Mouse (Mus musculus) kidney, postnatal 10 days (tissue): ENCODE measurements around the gene Smpd1.
A peak's percentile ranks its signal among the peaks of the same experiment; 100 is the strongest.

ENCODE experiments used
- DNase-seq: peaks from one replicate; pipeline ENCODE4 v3.0.0; 2021; ENCODE audit warnings: mixed read lengths

The Smpd1 gene

DNA sequence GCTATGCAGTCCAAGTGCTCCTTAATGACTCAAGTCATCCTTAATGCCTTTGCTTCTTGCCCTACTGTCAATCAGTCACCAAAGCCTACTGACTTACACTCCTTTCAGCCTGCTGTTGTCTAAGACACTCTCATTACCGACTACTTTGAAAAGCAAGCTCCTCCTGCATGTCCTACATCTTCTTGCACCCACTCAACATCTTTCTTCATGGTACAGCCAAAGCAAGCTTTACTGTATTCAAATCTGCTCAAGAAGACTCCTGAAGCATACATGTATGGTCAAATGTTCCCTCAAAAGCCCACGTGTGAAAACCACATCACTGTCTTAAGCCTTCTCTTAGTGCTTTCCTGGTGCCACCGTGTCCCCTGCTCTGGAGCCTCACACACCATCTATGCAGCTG, 9.2 kb downstream of the Smpd1 start:
- DNase-seq, result no peak

GRCm38 (mm10) chr7:105565071-105565836, 11.1 kb downstream of the Smpd1 start:
- no peak for DNase-seq

DNA sequence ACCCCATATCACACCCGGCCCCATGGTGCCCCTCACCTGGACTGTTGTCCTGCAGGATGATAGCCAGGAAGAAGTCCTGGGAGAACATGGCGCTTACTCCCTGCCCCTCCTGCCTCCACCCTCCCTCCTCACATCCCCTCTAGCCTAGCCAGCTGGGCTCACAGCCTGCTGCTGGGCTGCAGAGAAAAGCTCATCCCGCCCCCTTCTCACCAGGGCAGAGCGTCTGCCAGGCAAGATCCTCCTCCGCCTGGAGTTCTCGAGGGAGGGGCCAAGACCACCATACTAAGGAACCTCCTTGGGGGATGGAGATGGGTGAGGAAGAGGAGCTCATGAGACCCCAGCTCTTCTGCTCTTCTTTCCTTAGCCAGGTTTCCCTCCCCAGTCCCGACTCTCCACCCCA, 14.4 kb downstream of the Smpd1 start:
- no peak for DNase-seq

GRCm38 (mm10) chr7:105568988-105569471, 14.9 kb downstream of the Smpd1 start:
- peak; percentile 40 for DNase-seq

- peak; percentile 25 for DNase-seq
These were observed 15.6 kb downstream of the Smpd1 start for GRCm38 (mm10) chr7:105569512-105570496.

- no peak for DNase-seq
These were observed 16.6 kb downstream of the Smpd1 start for GRCm38 (mm10) chr7:105570756-105571155.

DNA sequence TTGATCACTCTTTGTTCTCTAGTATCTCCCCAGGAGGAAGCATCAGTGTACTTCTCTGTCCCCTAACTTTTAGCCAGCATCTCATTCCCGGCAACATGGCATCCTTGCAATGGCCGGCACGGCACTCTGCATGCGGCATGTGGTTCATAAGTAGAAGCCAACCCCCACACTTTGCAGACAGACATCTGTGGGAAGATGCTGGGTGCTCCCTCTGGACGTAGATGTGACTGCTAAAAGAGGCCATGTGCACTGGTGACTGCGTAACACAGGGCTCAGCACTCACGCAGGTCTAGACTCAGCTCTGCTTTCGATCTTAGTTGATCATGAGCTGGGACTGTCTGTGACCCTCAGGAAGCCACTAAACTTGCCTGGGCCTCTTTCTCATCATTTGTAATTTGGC, 18.8 kb downstream of the Smpd1 start:
- DNase-seq, result no peak

DNA sequence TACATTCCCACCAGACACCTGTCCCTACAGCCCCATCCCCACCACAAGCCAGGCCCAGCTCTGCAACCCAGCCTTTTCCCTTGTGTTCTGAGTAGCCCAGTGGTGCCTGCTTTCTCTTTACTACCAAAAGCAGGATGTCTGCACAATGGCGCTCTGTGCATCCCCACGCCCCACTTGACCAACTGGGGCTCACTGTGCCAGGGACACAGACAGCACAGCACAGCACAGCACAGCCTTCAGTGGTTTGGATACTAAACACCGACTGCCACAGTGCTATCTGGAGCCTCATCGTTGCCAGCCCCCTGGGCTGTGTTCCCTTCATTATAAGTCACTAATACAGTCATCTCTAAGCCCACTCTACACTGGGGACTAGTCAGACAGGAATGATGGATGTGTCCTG, 20.4 kb downstream of the Smpd1 start:
- DNase-seq, result no peak

DNA sequence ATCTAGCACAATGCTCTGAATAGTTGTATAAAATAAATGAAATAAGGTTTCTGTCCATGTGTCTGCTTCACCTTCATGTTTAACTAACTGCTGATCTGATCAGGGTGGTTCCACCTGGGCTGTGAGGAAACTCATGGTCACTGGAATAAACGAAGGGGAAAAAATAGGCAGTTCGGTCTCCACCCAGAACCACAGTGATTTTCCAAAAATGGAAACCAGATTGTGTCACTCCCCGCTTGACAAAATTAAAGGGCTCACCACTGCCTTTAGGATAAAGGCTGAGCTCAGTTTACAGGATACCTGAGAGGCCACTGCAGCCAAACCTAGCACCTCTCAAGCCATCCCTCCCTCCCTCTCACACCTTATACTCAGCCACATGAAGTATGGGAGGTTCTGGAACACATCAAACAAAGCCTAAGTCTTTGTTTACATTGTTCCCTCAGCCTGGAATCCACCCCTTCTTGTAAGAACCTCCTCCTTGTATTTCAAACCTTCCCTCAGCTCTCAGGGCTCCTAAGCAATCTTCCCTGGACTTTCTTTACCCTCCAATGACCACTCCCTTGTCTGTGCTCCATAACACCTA, 22.1 kb downstream of the Smpd1 start:
- DNase-seq, result no peak

DNA sequence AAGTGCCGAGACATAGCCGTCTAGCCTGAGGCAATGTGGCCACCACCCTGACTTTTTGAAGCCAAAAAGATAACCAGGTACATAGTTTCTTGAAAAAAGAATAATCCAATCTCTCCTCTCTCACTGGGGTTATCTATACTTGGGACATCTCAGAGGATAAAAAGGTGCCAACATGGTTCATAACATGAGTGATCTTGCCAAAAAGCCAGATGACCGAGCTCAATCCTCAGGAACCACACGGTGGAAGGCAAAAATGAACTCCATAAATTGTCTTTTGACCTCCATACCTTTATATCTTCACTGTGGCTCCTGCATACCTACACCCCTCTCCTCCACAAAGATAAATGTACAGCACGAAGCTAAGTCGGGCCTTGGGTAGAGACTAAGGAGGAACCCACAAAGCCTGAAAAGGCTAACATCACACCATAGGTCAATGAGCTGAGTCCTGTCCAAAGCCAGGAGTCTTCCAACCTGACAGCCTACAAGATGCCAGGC, 23.3 kb downstream of the Smpd1 start:
- DNase-seq, result no peak

GRCm38 (mm10) chr7:105578481-105578880, 24.3 kb downstream of the Smpd1 start:
- DNase-seq, result no peak

GRCm38 (mm10) chr7:105580627-105581089, 26.5 kb downstream of the Smpd1 start:
- peak; percentile 47 for DNase-seq

DNA sequence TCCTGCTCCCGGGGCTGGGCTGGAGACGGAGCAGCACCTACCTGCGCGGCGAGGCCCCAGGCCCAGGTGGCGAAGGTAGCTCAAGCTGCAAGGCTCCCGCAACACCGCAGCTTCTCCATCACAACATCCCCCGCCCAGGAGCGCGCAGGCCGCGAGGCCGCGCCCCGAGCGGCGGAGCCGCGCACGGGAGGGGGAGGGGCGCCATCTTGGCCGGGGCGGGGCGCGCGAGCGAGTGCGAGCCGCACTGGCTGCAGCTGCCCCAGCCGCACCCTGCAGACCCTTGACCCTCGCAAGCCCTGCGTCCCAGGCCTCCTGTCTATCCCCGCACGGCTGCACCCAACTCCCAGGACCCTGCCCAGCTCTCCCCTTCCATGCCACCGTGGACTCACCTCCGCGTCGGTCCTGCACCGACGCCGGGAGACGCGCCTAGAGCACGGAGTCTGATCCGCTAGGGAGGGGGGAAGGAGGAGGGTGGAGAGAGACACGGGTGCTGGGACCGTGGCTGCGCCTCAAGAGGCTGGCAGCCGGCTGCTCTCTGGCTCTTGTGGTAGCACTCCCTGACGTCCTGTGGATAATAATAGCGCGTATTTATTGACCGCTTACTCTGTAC, 27.0 kb downstream of the Smpd1 start, which contains the start of gene Apbb1:
Gene Apbb1, minus strand, starts transcription at position 560 of the 610 bp plus-strand sequence.
- DNase-seq, result peak; percentile 86

DNA sequence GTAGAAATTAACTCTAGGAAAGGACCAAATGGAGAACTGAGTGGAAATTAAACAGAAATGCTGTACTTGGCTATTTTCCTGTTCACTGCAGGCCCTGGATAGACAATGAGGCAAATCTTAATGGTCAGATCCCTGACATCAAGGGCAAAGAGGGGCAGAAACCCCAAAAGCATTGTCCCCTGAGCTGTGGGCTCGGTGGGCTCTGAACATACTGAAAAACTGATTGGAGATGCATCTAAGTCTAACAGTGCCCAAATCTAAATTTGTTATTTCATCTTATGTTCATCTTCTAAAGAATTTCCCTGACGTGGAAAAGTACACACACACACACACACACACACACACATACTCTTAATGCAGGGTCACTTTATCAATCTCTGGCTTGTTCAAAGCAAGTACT, 27.8 kb downstream of the Smpd1 start:
- DNase-seq, result no peak

DNA sequence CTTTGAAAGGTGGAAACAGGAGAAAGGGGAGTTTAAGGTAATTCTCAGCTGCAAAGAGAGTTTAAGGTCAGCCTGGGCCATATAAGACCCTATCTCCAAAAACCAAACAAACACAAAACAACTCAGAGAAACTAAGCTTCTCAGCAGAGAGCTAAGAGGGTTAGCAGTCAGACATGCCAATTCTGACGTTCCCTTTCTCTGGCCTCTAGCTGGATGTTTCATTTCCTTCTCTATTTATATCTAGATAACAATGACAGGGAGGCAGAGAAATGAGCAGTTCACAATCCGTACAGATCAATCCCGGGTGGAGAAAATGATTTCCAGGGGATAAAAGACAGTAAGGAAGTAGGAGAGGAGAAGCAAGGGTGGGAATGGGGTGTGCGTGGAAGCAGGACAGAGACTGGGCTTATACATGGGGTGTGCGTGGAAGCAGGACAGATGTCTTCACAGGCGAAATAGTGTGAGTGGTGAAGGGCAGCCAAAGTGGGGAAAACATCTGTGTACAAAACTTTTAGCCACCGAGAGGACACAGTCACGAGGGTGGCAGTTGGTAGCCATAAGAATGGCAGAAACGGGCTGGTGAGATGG, 34.3 kb downstream of the Smpd1 start:
- DNase-seq, result no peak

GRCm38 (mm10) chr7:105590097-105590496, 35.9 kb downstream of the Smpd1 start:
- no peak for DNase-seq

DNA sequence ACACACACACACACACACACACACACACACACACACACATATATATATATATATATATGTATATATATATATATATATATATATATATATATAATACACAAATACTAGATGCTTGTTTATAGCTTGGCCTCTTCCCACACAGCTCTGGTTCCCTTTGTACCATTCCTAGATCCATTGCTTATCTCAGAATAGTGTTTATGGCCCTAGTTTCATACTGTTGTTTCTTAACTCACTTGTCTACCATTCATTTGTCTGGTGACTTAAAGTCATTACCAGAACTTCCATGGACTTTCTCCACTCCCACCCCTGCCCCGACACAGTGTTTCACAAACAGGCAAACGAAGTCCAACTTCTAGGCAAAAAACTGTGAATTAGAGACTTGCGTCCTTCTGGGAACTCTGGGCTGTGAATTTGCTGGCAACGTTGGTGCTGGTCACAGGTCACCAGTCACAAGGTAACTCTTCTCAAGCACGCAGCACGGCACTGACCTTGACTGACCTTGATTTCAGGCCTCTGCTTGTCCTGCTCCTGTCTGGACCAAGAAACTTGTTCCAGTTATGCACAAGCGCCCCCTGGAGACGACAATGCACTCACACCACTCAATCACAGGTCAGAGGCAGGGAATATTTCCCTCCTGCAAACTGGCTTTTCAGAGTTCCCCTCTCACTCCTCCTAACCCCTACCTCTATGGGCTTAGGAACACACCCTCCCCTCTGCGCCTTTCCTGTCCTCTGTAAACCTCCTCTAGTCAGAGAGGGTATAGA, 48.9 kb downstream of the Smpd1 start:
- DNase-seq, result peak; percentile 91
